Mouse (Mus musculus) embryonic fibroblast, embryonic 13.5 days (primary cell): Measurements from ENCODE around the gene Rerg. TPM values are rescaled to one million over a fixed set of nuclear protein-coding genes. Genes with fewer than 3 reads are reported as not detected.

Experiments
- H3K27ac ChIP-seq: 2 replicates; pipeline ENCODE4 v1.5.1; 2012; ENCODE audit warnings: low read length, control low read depth, inconsistent platforms; ENCODE audit not compliant: insufficient read depth
- H3K4me1 ChIP-seq: 2 replicates; pipeline ENCODE4 v1.6.1; 2011; ENCODE audit warnings: low read length; ENCODE audit not compliant: control insufficient read depth, insufficient read depth
- H3K4me3 ChIP-seq: 2 replicates; pipeline ENCODE4 v1.5.1; 2011; ENCODE audit warnings: mild to moderate bottlenecking, control low read depth, low read length; ENCODE audit not compliant: insufficient read depth
- CTCF ChIP-seq: IDR thresholded peaks from 2 replicates; pipeline ENCODE4 v1.5.1; 2011; ENCODE audit warnings: mild to moderate bottlenecking, control low read depth, low read length, moderate library complexity, borderline replicate concordance; ENCODE audit not compliant: insufficient read depth
- POLR2A ChIP-seq: IDR thresholded peaks from 2 replicates; pipeline ENCODE4 v1.6.1; 2011; ENCODE audit warnings: low read depth, mild to moderate bottlenecking, control low read depth, low read length, moderate library complexity
- polyA plus RNA-seq: library from polyadenylated mRNA; stranded (reverse); fragments of >200 nt; gene quantifications from 2 replicates; pipeline ENCODE4 v1.2.4, GENCODE M21; 2011; ENCODE audit warnings: low read depth; ENCODE audit not compliant: missing spikeins, insufficient read length

Rerg gene
- polyA plus RNA-seq, 1 experiment, result 15.2 TPM

DNA sequence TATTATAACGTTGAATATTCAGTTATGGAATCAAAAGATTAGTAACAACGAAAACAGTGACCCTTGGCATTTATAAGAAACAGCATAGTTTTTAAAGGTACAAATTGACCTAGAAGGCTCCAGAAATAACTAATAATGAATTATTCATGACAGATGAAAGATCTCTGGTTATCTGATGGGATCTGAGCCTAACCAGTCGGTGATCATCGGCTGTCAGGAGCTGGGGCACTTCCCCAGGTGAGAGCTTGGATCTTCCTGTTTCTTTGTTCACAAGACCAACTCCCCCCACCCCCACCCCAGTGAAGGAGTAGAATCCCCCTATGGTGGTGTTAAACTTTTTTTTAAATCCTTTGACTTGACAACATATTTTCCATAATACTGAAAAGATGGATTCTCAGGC is 20.5 kb downstream of the Rerg start:
- Histone ChIP-seq H3K27ac (no peak overlapping the region), H3K4me1 (0 out of 2 replicates have a peak, but pooled peaks cover 2% of the 10 kb centered on the region), H3K4me3 (no peak overlapping the region)
- TF ChIP-seq CTCF, result no peak
- no peak for TF ChIP-seq POLR2A

DNA sequence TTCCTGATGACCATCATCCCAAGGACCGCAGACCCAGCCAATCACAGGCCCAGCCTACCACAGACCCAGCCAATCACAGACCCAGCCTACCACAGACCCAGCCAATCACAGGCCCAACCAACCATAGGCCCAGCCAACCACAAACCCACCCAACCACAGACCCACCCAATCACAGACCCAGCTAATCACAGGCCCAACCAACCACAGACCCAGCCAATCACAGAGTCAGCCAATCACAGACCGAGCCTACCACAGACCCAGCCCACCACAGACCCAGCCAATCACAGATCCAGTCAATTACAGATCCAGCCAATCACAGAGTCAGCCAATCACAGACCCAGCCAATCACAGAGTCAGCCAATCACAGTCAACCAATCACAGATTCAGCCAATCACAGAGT is 23.4 kb downstream of the Rerg start:
- H3K4me3 ChIP-seq, result no peak overlapping the region
- no peak for TF ChIP-seq CTCF
- no peak for TF ChIP-seq POLR2A
- 0 out of 2 replicates have a peak, but pooled peaks cover 2% of the 10 kb centered on the region for H3K4me1 ChIP-seq
- no peak overlapping the region for H3K27ac ChIP-seq

DNA sequence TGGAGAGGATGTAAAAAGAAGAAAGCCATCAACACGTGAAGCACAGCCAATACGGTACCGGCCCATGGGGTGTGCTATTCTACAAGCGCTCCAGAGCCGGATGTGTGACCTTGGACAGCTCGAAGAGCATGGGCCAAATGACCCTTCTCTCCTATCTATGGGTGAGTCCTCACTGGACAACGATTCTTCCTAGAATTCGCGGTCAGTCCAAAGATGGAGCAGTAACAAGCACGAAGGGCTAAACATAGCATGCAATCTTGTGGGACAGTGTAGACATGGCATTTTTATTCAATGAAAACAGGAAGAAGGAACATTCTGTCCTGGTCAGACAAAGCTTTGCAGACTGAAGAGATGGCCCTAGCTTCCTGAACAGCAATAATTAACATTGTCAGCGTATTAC is 24.7 kb downstream of the Rerg start:
- Histone ChIP-seq H3K4me1 (no peaks in the 10 kb centered on the region), H3K27ac (no peak overlapping the region), H3K4me3 (no peak overlapping the region)
- TF ChIP-seq POLR2A (no peak), CTCF (no peak)

DNA sequence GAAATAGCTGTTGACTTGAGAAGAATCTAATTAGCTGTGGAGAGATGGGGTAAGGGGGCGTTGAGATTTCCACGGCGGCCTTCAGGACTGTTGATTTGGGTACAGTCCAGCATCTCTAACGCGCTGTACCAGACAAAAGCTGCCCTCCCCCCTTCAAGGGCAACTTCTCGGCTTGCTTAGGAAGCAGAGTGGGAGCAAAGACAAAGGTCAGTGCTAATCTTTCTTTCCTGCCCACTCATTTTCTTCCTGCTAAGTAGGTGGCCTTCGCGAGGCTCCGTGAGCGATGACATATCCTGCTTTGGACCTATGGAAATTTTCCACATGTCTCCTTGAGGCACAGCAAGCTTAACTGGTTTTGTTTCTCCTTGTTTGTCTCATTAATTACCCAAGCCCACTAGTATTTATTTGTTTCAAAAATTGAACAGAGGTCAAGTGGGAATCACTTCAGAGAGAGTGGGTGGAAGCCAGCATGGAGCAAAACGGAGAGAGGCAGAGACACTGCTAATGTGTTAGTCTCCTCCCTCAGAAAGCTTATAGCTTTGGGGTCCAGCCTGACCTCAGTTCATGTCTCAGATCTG is 25.2 kb downstream of the Rerg start:
- no peak overlapping the region for H3K27ac ChIP-seq
- TF ChIP-seq CTCF, result no peak
- no peak for TF ChIP-seq POLR2A
- no peak overlapping the region for H3K4me3 ChIP-seq
- no peaks in the 10 kb centered on the region for H3K4me1 ChIP-seq

DNA sequence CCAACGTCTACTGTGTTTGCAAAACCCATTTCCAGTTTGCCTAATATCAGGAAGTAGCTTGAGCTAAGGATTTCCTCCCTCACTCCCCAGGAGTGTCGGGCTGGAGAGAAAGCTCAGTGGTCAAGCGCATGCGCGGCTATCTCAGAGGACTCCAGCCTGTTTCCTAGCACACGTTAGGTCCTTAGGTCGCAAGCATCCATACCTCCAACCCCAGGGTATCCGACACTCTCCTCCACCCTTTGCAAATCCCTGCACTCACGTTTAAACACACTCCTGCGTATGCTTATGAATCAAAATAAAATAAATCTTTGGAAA is 25.8 kb downstream of the Rerg start:
- Histone ChIP-seq H3K4me3 (no peak overlapping the region), H3K27ac (no peak overlapping the region), H3K4me1 (no peaks in the 10 kb centered on the region)
- TF ChIP-seq POLR2A, result no peak
- TF ChIP-seq CTCF, result no peak

DNA sequence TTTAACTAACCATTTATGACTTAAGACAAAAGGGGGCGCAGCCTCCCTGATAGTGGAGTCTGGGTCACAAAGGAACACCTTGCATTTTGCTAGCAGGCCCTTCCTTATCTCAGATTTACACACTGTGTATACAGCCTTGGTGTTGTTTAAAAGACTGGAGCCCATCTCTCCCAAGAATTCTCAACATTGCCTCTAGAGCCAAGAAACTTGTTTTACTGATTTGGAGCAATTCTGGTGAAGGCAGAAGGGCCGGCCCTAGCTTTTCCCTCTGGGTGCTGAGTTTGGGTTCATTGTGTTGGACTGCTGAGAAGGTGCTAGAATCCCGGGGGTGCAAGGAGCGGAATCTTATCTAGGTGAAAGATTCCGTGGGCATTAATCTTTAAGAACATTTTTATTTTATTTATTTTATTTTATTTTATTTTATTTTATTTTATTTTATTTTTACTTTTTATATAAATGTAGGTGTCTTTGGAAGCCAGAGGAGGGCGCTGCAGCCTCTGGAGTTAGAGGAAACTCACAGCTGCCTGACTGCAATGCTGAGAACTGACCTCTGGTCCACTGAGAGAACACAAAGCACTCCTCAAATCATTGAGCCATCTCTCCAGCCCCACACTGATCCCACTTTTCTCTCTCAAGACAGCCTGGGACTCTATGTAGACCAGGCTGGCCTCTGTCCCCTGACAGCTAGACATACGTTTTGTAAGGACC is 26.3 kb downstream of the Rerg start:
- Histone ChIP-seq H3K27ac (no peak overlapping the region), H3K4me3 (no peak overlapping the region), H3K4me1 (no peaks in the 10 kb centered on the region)
- TF ChIP-seq CTCF, result no peak
- TF ChIP-seq POLR2A, result no peak

DNA sequence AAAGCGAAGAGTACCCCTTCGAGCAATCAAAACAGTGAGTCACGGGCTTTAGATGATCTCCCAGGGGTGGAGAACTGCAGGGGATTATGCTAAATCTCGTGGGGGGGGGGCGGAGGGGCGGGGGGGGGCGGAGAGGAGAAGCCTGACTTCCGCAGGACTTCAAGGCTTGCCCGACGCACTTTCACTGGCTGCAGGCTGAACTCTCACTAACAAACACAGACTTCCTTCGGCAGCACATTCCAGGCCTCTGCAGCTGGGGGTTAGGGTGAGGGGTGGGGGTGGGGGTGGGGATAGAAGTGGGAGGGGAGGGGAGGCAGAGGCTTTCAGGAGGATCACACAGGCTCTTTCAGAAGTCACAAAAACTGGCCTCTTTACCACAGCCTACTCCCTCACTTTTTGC is 27.5 kb downstream of the Rerg start:
- Histone ChIP-seq H3K27ac (peak overlapping the region; percentile 84), H3K4me1 (peaks cover 4% of the 10 kb centered on the region; the same call in 1 of the 2 replicates), H3K4me3 (no peak overlapping the region)
- TF ChIP-seq POLR2A, result peak; percentile 53
- no peak for TF ChIP-seq CTCF

DNA sequence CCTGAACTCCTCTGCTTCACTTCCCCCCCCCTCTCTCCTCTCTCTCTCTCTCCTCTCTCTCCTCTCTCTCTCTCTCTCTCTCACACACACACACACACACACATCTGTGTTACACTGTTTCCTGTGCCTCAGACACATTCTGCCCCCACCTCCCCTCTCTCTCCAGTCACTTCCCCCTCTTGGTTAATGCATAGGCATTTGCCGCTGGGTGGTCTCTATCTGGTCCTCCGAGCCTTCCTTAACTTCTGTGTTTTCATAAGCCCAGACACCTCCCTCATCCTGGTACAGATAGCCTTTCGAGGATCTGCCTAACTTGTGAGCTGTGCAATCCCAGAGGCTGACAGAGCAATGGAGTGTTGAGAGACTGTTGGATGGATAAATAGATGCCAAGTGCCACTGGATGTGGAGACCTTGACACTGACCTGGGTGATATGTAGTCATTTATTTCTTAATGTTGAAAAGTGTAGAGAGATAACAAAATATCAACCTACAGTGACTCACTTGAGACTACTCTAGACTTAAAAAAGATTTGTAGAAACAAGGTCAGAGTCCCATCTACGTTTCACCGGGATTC is 29.0 kb downstream of the Rerg start:
- H3K4me1 ChIP-seq, result peaks cover 4% of the 10 kb centered on the region; the same call in 1 of the 2 replicates
- no peak overlapping the region for H3K27ac ChIP-seq
- no peak for TF ChIP-seq CTCF
- no peak for TF ChIP-seq POLR2A
- no peak overlapping the region for H3K4me3 ChIP-seq

DNA sequence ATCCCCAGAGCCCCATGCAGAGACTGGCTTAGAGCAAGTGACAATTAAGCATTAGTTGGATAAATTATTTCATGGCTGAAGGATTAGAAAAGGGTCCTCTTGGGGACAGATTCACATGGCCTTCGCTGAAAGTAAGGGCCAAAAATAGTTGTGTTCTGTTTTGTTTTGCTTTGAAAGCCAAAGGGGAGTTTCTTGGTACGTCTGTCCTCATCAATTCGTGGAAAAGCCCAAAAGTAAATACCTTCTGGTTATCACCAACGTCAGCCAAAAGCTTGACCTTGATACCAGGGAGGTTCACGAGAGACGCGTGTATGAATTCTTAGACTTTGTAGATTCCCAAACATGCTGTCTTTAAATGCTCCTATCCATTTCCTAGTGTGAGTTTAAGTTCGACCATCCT is 31.5 kb downstream of the Rerg start:
- Histone ChIP-seq H3K4me1 (peaks cover 11% of the 10 kb centered on the region; the same call in 1 of the 2 replicates), H3K27ac (peak overlapping the region; percentile 48; the same call in 1 of the 2 replicates)
- TF ChIP-seq CTCF (no peak), POLR2A (no peak)

DNA sequence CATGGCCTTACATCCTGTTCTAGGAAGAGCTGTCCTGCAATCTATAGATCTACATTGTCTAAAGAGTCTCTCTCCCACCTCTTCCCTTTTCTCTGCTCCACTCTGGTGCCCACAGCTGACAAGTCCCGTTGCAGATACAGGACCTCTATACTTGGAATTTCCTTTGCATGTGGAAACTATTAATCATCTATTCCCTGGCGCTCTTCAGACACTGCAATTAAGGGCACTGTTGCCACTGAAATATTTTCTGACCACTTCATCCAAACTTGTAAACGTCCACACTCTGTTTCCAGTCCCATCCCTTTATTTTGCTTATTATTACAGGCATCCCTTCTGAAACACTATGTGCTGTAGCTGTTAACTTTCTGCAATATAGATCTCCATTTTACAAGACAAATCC is 31.9 kb downstream of the Rerg start:
- Histone ChIP-seq H3K27ac (peak overlapping the region; percentile 48; the same call in 1 of the 2 replicates), H3K4me1 (peaks cover 11% of the 10 kb centered on the region; the same call in 1 of the 2 replicates), H3K4me3 (no peak overlapping the region)
- no peak for TF ChIP-seq POLR2A
- no peak for TF ChIP-seq CTCF

More for the DNA sequence above, 31.5 kb downstream of the Rerg start:
- no peak overlapping the region for H3K4me3 ChIP-seq
